Mouse (Mus musculus): ENCODE data around the gene Prkar1b. TPM values are rescaled to one million over a fixed set of nuclear protein-coding genes. Genes with fewer than 3 reads are reported as not detected.

Gene Prkar1b
- polyA plus RNA-seq, 1 experiment from 2014 or later: 25.4 TPM

DNA sequence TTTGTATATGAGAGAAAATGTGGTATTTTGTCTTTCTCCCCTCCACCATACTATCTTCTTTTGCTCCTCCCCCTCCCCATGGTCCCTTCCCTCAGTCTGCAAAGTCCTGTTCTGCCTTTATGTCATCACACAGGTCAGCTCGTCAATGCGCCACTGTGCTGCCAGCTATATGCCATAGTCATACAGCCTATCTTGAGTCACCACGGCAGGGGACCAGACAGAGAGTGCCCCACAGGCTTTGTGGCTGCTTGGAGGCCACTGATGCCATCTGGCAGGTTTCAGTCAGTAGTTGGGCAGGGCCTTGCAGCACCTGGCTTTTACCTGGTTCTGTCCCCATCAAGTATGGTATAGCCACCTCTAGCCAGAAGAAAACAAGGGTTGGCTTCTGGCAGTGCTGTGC lies 58.1 kb downstream of the Prkar1b start:
- H3K9me3 ChIP-seq: no peaks in the 10 kb centered on the region; the same call in 1 of the 2 replicates
- no peak overlapping the region for H3K27ac ChIP-seq
- no peaks in the 10 kb centered on the region for H3K27me3 ChIP-seq
- H3K36me3 ChIP-seq: no peaks in the 10 kb centered on the region
- 85% methylated on average over 3 of the region's 3 CpGs for WGBS
- H3K9ac ChIP-seq: no peak overlapping the region
- no peaks in the 10 kb centered on the region; the same call in 1 of the 2 replicates for H3K4me1 ChIP-seq
- no peak for ATAC-seq (ENCODE audit: low FRiP score, low read depth)
- H3K4me2 ChIP-seq (replicated peaks): no peak overlapping the region
- no peak overlapping the region for H3K4me3 ChIP-seq

DNA sequence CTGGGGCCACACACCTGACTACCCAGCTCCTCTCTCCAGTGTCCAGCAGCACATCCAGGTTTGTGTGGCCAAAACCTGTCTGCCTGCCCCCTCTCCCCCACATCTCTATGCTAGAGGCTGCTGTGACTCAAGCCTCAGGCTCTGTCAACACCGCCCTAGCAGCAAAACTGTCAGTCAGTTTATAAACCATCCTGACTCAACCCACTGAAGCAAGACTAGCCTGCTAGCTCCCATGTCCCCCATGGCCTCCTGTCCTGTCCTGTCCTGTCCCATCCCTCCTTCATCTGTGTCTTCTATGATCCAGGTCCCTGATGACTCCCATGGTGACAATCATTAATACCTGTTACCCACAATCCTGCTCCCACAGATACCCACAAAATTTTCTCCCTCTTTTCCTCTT lies 59.6 kb downstream of the Prkar1b start:
- no peak overlapping the region for H3K9ac ChIP-seq
- no peaks in the 10 kb centered on the region for H3K9me3 ChIP-seq
- H3K27ac ChIP-seq: no peak overlapping the region
- H3K4me3 ChIP-seq: no peak overlapping the region
- ATAC-seq (ENCODE audit: low FRiP score, low read depth): no peak
- H3K27me3 ChIP-seq: no peaks in the 10 kb centered on the region
- no peaks in the 10 kb centered on the region for H3K36me3 ChIP-seq
- H3K4me1 ChIP-seq: no peaks in the 10 kb centered on the region
- no peak overlapping the region for H3K4me2 ChIP-seq (replicated peaks)
- WGBS: 71% methylated on average over 1 of the region's 1 CpGs

DNA sequence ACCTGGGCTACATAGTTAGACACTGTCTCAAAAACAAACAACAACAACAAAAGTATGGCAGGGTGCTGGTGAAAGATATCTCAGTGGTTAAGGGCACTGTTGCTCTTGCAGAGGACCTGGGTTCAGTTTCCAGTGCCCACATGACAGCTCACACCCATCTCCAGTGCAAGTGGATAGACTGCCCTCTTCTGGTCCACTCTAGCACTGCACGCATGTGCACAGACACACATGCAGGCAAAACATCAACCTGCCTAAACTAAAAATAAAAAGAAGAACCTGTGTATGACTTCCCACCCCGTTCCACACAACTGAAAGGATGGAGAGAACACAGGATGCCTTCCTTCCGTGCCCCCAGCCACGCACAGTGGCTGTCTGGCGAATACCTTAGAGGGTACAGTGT lies 61.6 kb downstream of the Prkar1b start:
- Histone ChIP-seq H3K9me3 (no peaks in the 10 kb centered on the region), H3K4me1 (no peaks in the 10 kb centered on the region), H3K4me3 (no peak overlapping the region), H3K27ac (no peak overlapping the region), H3K4me2 (replicated peaks) (no peak overlapping the region), H3K27me3 (no peaks in the 10 kb centered on the region), H3K9ac (no peak overlapping the region), H3K36me3 (no peaks in the 10 kb centered on the region)
- no peak for ATAC-seq (ENCODE audit: low FRiP score, low read depth)
- WGBS: 90% methylated on average over 5 of the region's 5 CpGs

DNA sequence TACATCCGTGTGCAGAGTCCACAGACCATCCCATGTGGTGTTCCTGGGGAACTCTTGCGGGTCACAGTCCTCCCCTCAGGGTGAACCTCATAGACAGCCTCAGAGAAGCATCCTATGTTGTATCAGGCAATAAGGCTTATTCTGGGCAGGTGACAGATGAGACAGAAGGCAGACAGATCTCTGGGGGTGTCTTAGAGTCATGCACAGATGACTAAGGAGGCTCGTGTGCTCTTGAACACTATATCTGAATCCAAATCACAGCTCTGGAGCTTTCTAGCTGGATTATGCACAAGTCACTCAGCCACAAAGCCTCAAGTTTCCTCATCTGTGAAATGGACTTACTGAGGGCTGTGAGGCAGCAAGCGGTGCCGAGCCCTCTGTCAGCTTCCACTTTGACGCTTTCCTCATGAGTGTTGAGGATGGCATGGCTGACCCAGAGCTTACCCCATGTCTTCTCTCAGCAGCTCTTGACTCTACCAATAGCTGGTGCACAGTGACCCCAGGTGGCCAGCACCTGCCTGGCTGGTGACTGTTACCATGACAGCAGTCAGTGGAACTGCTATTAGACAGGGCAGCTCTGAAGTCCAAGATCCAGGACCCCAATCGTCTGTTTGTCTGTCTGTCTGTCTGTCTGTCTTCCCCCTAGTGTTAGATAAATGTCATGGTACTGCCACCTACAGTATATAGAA lies 64.8 kb downstream of the Prkar1b start:
- Histone ChIP-seq H3K27ac (no peak overlapping the region), H3K4me2 (replicated peaks) (no peak overlapping the region), H3K4me1 (no peaks in the 10 kb centered on the region), H3K36me3 (no peaks in the 10 kb centered on the region; the same call in 1 of the 2 replicates), H3K9me3 (no peaks in the 10 kb centered on the region), H3K27me3 (no peaks in the 10 kb centered on the region), H3K4me3 (no peak overlapping the region), H3K9ac (no peak overlapping the region)
- 68% methylated on average over 7 of the region's 7 CpGs for WGBS
- ATAC-seq (ENCODE audit: low FRiP score, low read depth): no peak; the same call in 1 of the 2 replicates

DNA sequence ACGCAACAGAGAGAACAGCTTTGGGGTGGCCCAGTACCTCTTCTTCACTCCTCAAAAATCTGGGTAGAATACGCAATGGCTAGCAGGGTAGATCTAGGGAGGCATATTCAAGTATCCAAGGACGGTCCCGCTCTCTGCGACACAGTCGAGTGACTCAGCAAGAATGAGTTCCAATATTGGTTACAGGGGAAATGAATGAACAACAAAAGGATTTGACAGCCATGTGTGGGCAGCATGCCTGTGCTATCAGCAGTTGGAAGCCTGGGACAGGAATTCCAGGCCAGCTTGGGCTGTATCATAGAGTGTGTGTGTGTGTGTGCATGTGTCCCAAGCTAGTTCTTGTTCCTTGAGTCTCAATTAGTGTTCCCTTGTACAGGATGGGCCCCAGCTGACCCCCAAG lies 65.5 kb downstream of the Prkar1b start:
- no peak overlapping the region for H3K9ac ChIP-seq
- H3K36me3 ChIP-seq: no peaks in the 10 kb centered on the region; the same call in 1 of the 2 replicates
- no peaks in the 10 kb centered on the region for H3K27me3 ChIP-seq
- ATAC-seq (ENCODE audit: low FRiP score, low read depth): no peak
- 93% methylated on average over 6 of the region's 6 CpGs for whole genome bisulfite sequencing
- H3K9me3 ChIP-seq: no peaks in the 10 kb centered on the region
- no peak overlapping the region for H3K4me2 ChIP-seq (replicated peaks)
- no peaks in the 10 kb centered on the region for H3K4me1 ChIP-seq
- no peak overlapping the region for H3K27ac ChIP-seq
- no peak overlapping the region for H3K4me3 ChIP-seq

DNA sequence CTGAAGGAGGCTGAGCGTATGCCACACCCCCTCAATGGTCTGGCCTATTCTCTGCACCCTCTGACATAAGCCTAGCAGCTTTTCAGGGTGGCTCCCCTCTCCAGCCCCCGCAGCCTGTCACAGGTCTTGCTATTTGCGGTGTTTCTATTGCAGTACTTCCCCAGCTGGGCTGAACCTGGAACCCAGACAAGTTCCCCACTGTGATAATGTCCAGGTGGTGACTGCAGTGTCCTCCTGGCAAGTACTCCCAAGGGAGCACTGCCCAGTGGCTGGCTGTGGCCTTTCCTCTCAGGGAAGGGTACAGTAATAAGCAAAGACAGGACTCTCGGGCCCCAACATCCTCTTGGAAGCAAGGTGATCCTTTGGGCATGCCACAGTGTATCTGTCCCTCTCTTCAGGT lies 66.0 kb downstream of the Prkar1b start:
- no peak for ATAC-seq (ENCODE audit: low FRiP score, low read depth)

DNA sequence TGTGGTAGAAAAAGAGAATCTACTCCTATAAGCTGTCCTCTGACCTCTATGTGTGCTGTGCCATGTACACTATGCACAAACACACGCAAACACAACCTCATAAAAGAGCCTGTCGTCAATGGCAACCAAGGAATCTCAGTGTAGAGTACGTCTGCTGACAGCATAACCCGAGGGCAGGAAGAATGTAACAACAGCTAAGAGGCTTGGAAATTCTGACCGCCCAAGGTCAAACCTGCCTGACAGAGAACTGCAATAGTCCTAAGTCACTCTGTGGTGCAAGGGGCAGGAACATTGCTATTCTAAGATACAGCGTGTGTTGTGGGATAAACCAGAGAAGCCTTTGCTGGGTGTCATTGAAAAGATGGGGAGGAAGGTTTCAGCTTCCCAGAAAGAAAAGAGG lies 68.4 kb downstream of the Prkar1b start:
- Histone ChIP-seq H3K4me1 (peaks cover 21% of the 10 kb centered on the region), H3K4me2 (replicated peaks) (no peak overlapping the region), H3K27me3 (no peaks in the 10 kb centered on the region), H3K36me3 (no peaks in the 10 kb centered on the region; the same call in 1 of the 2 replicates), H3K9me3 (no peaks in the 10 kb centered on the region), H3K27ac (no peak overlapping the region), H3K9ac (no peak overlapping the region), H3K4me3 (no peak overlapping the region)
- ATAC-seq (ENCODE audit: low FRiP score, low read depth): no peak
- 47% methylated on average over 6 of the region's 6 CpGs for WGBS

More for the DNA sequence above, 66.0 kb downstream of the Prkar1b start:
- H3K4me3 ChIP-seq: no peak overlapping the region
- no peaks in the 10 kb centered on the region; the same call in 1 of the 2 replicates for H3K36me3 ChIP-seq
- H3K4me2 ChIP-seq (replicated peaks): no peak overlapping the region
- H3K9ac ChIP-seq: no peak overlapping the region
- H3K27ac ChIP-seq: no peak overlapping the region
- H3K9me3 ChIP-seq: no peaks in the 10 kb centered on the region
- no peaks in the 10 kb centered on the region for H3K4me1 ChIP-seq
- no peaks in the 10 kb centered on the region for H3K27me3 ChIP-seq
- 79% methylated on average over 4 of the region's 4 CpGs for WGBS

DNA sequence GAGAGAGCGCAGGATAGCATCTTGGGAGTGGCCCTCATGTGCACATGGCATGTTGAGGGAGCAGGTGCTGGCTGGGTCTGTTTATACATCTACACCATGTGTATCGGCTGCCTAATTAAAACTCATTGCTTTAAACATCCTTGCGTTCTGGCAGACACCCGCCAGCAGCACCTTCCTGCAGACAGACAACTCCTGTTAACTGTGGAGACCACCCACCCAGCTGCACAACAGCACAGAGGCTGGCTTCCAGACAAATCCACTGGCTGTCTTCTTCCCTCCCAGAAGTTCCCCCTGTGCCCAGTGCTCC lies 71.7 kb downstream of the Prkar1b start:
- Histone ChIP-seq H3K4me2 (replicated peaks) (no peak overlapping the region), H3K4me3 (no peak overlapping the region), H3K9me3 (no peaks in the 10 kb centered on the region), H3K9ac (no peak overlapping the region), H3K36me3 (no peaks in the 10 kb centered on the region; the same call in 1 of the 2 replicates), H3K4me1 (peaks cover 31% of the 10 kb centered on the region), H3K27me3 (no peaks in the 10 kb centered on the region), H3K27ac (peak overlapping the region; percentile 12; the same call in 1 of the 2 replicates)
- no peak for ATAC-seq (ENCODE audit: low FRiP score, low read depth)
- WGBS: 30% methylated on average over 4 of the region's 4 CpGs

DNA sequence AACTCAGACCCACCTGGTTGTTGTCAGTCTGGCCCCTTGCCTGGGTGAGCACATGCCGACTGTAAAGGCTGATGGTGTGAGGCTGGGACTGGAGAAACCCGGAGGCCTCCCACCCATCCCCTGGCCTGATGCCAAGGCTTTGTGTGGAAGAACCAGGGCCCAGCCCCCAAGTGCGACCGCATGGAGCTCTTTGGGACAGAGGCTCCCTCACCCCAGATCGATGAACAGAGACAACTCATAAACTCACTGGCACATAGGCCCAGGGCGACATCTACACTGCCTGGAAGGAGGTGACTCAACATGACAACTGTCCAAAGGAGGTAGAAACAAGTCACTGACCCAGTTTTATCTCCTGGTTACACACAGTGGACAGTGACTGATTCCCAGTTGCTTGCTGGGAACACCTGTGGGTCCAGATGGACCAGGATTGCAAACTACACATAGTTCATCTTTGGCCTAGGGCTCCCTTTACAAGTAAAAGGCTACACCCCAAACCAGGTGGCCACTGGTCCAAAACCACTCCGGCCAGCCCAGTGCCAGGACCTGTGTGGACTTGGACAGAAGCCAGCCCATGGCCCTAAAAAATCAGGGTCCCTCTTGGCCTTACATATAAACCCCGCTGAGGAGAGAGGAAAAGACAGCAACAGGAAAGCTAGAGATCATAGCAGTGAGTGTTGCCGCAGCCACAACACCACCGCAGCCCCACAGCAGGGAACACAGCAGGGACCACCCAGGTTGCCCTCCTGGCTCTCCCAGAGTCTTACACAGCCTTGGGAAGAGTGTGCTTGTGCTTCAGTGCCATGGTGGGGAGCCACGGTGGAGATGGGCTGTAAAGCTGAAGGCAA lies 72.3 kb downstream of the Prkar1b start:
- WGBS: 49% methylated on average over 11 of the region's 11 CpGs
- Histone ChIP-seq H3K27me3 (no peaks in the 10 kb centered on the region), H3K36me3 (no peaks in the 10 kb centered on the region; the same call in 1 of the 2 replicates), H3K4me2 (replicated peaks) (no peak overlapping the region), H3K4me3 (no peak overlapping the region), H3K9me3 (no peaks in the 10 kb centered on the region), H3K9ac (no peak overlapping the region), H3K27ac (peak overlapping the region; percentile 12; the same call in 1 of the 2 replicates), H3K4me1 (peaks cover 31% of the 10 kb centered on the region)
- ATAC-seq (ENCODE audit: low FRiP score, low read depth): 0 out of 2 replicates have a peak, but pooled peaks have one; percentile 30

DNA sequence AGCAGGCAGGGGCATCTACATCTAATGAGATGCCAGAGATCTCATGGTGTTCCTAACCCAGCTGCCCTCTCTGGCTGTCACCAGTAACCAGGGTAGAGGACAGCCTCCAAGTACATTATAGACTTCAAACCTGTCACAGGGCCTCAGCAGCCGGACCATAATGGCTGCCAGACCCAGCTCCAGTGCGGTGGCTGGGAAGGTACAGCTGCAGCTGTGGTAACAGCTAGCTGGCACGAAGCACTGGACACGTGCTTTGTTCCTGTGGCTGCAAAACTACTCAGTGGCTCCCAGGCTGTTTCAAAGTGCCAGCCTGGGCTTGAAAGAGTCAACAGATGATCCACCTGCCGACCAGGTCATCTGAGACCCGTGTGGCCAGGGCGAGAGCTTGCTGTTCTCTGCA lies 73.4 kb downstream of the Prkar1b start:
- H3K4me2 ChIP-seq (replicated peaks): no peak overlapping the region
- WGBS: 60% methylated on average over 7 of the region's 7 CpGs
- no peaks in the 10 kb centered on the region for H3K27me3 ChIP-seq
- ATAC-seq (ENCODE audit: low FRiP score, low read depth): no peak
- H3K4me1 ChIP-seq: peaks cover 31% of the 10 kb centered on the region
- no peak overlapping the region for H3K9ac ChIP-seq
- peak overlapping the region; percentile 22; the same call in 1 of the 2 replicates for H3K27ac ChIP-seq
- H3K36me3 ChIP-seq: no peaks in the 10 kb centered on the region; the same call in 1 of the 2 replicates
- H3K4me3 ChIP-seq: no peak overlapping the region
- H3K9me3 ChIP-seq: no peaks in the 10 kb centered on the region

DNA sequence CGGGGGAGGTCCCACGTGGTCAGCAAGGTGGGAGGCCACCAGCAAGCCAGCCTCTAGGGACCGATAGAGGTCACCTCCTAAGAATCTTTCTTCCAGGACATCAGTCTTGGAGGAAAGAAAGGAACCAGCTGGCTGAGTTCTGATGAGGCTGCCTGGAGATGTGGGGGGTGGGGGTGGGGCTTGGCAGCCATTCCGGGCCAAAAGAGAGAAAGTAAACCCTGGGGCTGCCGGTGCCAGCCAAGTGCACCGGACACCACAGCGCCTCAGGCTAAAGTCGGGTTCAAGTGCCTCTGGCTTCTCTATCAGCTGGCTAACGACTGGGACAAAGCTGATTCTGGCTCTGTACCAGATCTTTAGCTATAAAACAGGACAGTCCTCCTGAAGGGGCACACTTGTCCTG lies 74.0 kb downstream of the Prkar1b start:
- ATAC-seq (ENCODE audit: low FRiP score, low read depth): no peak
- WGBS: 37% methylated on average over 9 of the region's 9 CpGs
- no peak overlapping the region for H3K27ac ChIP-seq
- no peak overlapping the region for H3K4me3 ChIP-seq
- no peak overlapping the region for H3K4me2 ChIP-seq (replicated peaks)
- H3K9me3 ChIP-seq: no peaks in the 10 kb centered on the region
- H3K9ac ChIP-seq: no peak overlapping the region
- no peaks in the 10 kb centered on the region; the same call in 1 of the 2 replicates for H3K36me3 ChIP-seq
- H3K4me1 ChIP-seq: peaks cover 31% of the 10 kb centered on the region
- no peaks in the 10 kb centered on the region for H3K27me3 ChIP-seq

DNA sequence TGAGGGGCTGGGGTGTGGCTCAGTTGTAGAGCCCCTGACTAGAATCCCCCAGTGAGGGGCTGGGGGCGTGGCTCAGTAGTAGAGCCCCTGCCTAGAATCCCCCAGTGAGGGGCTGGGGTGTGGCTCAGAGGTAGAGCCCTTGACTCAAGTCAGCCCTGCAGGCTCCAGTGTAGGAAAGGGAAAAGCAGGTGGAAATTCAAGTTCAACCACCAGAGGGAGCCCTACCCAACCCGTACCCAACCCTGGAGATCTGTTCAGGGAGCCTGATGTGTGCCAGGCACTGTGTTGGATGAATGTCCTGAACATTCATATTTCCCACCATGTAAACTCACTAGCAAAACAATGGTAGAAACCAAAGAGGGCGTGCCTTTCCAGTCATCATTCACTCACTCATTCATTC lies 74.7 kb downstream of the Prkar1b start:
- Histone ChIP-seq H3K27ac (no peak overlapping the region), H3K4me3 (no peak overlapping the region), H3K36me3 (no peaks in the 10 kb centered on the region), H3K9ac (no peak overlapping the region), H3K4me1 (peaks cover 31% of the 10 kb centered on the region), H3K27me3 (no peaks in the 10 kb centered on the region), H3K4me2 (replicated peaks) (no peak overlapping the region), H3K9me3 (no peaks in the 10 kb centered on the region)
- 47% methylated on average over 3 of the region's 3 CpGs for WGBS
- 0 out of 2 replicates have a peak, but pooled peaks have one; percentile 21 for ATAC-seq (ENCODE audit: low FRiP score, low read depth)

Data from limb, embryonic 13.5 days (tissue).